9 mouse cellular contexts compared by ENCODE assay signal in the genomic region with DNA sequence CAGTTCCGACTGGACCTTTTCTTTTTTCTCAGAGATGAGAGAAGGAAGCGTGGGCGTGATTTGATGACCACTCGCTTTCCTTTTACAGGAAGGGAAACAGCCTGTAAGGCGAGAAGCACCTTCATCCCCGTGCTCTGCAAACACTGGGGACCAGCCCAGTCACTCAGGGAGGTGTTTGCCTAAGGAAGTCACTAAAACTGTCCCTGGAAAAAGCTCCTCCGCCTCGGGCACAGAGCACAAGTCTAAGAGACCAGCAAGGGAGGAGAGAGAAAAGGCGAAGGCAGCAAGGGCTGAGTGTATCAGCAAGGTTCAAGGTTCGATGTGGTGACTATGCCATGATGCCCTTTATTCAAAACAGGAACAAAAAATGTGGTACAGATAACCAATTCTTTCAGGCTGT. TPM values are rescaled to one million over a fixed set of nuclear protein-coding genes. Genes with fewer than 3 reads are reported as not detected.
DNase-seq lines count a peak whose midpoint lies in the region; ATAC-seq and TF ChIP-seq lines count a peak whose summit lies in the region.
"Had no signal": no experiment of that assay in that cellular context is flagged by ENCODE, and none has a peak within 500 bp of the region (broad histone marks: within the 10 kb centered on the region; RNA-seq: fewer than 3 reads in every experiment).

No protein-coding gene starts in this region.

- no peak for DNase-seq in heart, embryonic 10.5 days (ENCODE audit: low spot score)
- no peak for DNase-seq in heart, postnatal 10 days
- DNase-seq in thymus, postnatal 4 days = peak; percentile 43
- DNase-seq in thymus, postnatal 25 days = no peak
- DNase-seq in liver, postnatal 0 days = no peak
- DNase-seq in adipocyte (ENCODE audit: low spot score) = no peak
- no peak for DNase-seq in cerebellum, postnatal 36 days
- DNase-seq in layer of hippocampus, postnatal 25 days (ENCODE audit: extremely low spot score in 1 of 2, low spot score in 1 of 2) = no peak
- DNase-seq: gastrocnemius, postnatal 36 days had no signal

- no peak for TF ChIP-seq EP300 in liver, postnatal 0 days (IDR thresholded peaks at IDR 0.05; ENCODE audit: low read depth)

- peak overlapping the region; percentile 28; the same call in 1 of the 2 replicates for H3K4me2 ChIP-seq in liver, postnatal 0 days (ENCODE audit: low read depth, low read length)

- WGBS in heart, embryonic 10.5 days = 25% methylated on average over 10 of the region's 10 CpGs
- WGBS in liver, postnatal 0 days (ENCODE audit: insufficient replicate concordance) = 18% methylated on average over 10 of the region's 10 CpGs

- H3K27ac ChIP-seq in heart, embryonic 10.5 days = peak overlapping the region; percentile 83
- no peak overlapping the region for H3K27ac ChIP-seq in liver, postnatal 0 days (ENCODE audit: low read depth)

- no peak overlapping the region for H3K9ac ChIP-seq in liver, postnatal 0 days (replicated peaks)

- peaks cover 73% of the 10 kb centered on the region for H3K4me1 ChIP-seq in heart, embryonic 10.5 days
- no peaks in the 10 kb centered on the region for H3K4me1 ChIP-seq in liver, postnatal 0 days (ENCODE audit: insufficient read depth)

- ATAC-seq in liver, postnatal 0 days = no peak

- H3K4me3 ChIP-seq in heart, embryonic 10.5 days = peak overlapping the region; percentile 39
- no peak overlapping the region for H3K4me3 ChIP-seq in liver, postnatal 0 days (ENCODE audit: low read depth, low read length)

- H3K36me3 ChIP-seq in heart, embryonic 10.5 days = no peaks in the 10 kb centered on the region
- H3K36me3 ChIP-seq in liver, postnatal 0 days (replicated peaks; ENCODE audit: insufficient read depth, low read length) = no peaks in the 10 kb centered on the region

- no peaks in the 10 kb centered on the region for H3K9me3 ChIP-seq in heart, embryonic 10.5 days
- no peaks in the 10 kb centered on the region for H3K9me3 ChIP-seq in liver, postnatal 0 days (ENCODE audit: low read length)

- intact Hi-C loops in heart, postnatal 10 days (cut with DNase I) = no loop called here

- TF ChIP-seq CTCF in liver, postnatal 0 days (IDR thresholded peaks at IDR 0.05; ENCODE audit: low read depth) = no peak

- no peaks in the 10 kb centered on the region for H3K27me3 ChIP-seq in heart, embryonic 10.5 days (ENCODE audit: insufficient read depth, poor library complexity, severe bottlenecking)
- H3K27me3 ChIP-seq in liver, postnatal 0 days (ENCODE audit: insufficient read depth, low read length) = no peaks in the 10 kb centered on the region

RNA-seq across cellular contexts. Expression of a gene that starts 35.8 kb away (rescaled TPM):
- 45.2 and 51.3 TPM in 2 replicates for polyA plus RNA-seq in heart, embryonic 10.5 days (2016; fragmentation: Nextera tagmentation; extraction: Ambion mirVana)
- total RNA-seq in heart, postnatal 10 days (2021) = 100 to 1,000 TPM; 111 to 145 TPM
- polyA plus RNA-seq in liver, postnatal 0 days (2015; fragmentation: Nextera tagmentation; extraction: Ambion mirVana) = 1.7 and 2.5 TPM in 2 replicates
- total RNA-seq in layer of hippocampus, postnatal 25 days (2021) = 10 to 100 TPM; 57.8 to 62.4 TPM
